Mouse (Mus musculus) forebrain, postnatal 0 days (tissue): ENCODE measurements around the gene Nbas. TPM values are rescaled to one million over a fixed set of nuclear protein-coding genes. Genes with fewer than 3 reads are reported as not detected.
A peak's percentile ranks its signal among the peaks of the same experiment; 100 is the strongest.

Source experiments
- ATAC-seq: fragments of 200-750 bp; cut with Nextera tagmentation; 2 replicates; pipeline ENCODE4 v1.8.0; 2017; ENCODE audit warnings: mild to moderate bottlenecking, moderate library complexity
- DNase-seq: peaks from one replicate; pipeline ENCODE4 v3.0.0-alpha.2; 2015
- H3K27ac ChIP-seq: fragments of 300-500 bp; sonication (generic); 2 replicates; pipeline ENCODE4 v1.5.1; 2014; ENCODE audit warnings: low read depth, mild to moderate bottlenecking, antibody characterized with exemption, low read length, moderate library complexity, mixed read lengths
- H3K27me3 ChIP-seq: fragments of 300-500 bp; sonication (generic); 2 replicates; pipeline ENCODE4 v1.6.1; 2014; ENCODE audit warnings: mild to moderate bottlenecking, low read length, mixed read lengths; ENCODE audit not compliant: insufficient read depth
- H3K36me3 ChIP-seq: fragments of 300-500 bp; sonication (generic); 2 replicates; pipeline ENCODE4 v1.6.1; 2014; ENCODE audit warnings: mild to moderate bottlenecking, moderate library complexity; ENCODE audit not compliant: insufficient read depth
- H3K4me1 ChIP-seq: fragments of 300-500 bp; sonication (generic); 2 replicates; pipeline ENCODE4 v1.6.1; 2014; ENCODE audit warnings: antibody characterized with exemption; ENCODE audit not compliant: insufficient read depth
- H3K4me2 ChIP-seq: fragments of 300-500 bp; sonication (generic); 2 replicates; pipeline ENCODE4 v1.6.1; 2014; ENCODE audit warnings: low read depth, mild to moderate bottlenecking, moderate library complexity
- H3K4me3 ChIP-seq: fragments of 300-500 bp; sonication (generic); 2 replicates; pipeline ENCODE4 v1.5.1; 2014; ENCODE audit warnings: low read depth, low read length, mixed read lengths
- H3K9ac ChIP-seq: fragments of 300-500 bp; sonication (generic); 2 replicates; pipeline ENCODE4 v1.6.1; 2014; ENCODE audit warnings: mild to moderate bottlenecking
- H3K9me3 ChIP-seq: fragments of 300-500 bp; sonication (generic); 2 replicates; pipeline ENCODE4 v1.6.1; 2016; ENCODE audit warnings: low read length
- CTCF ChIP-seq: sonication (generic); IDR thresholded peaks from 2 replicates; pipeline ENCODE4 v1.5.1; 2016; ENCODE audit warnings: antibody characterized with exemption, control low read depth, low read depth
- WGBS: fragments of 180-500 bp; shearing (Covaris S2); extraction: QIAGEN DNeasy Blood & Tissue Kit; methylation state at CpG from one replicate; pipeline ENCODE4 v1.1.7; 2014; 5-methylcytosine and 5-hydroxymethylcytosine counted together
- polyA plus RNA-seq: library from polyadenylated mRNA; unstranded; fragments of >200 nt; fragmentation: Nextera tagmentation; extraction: Ambion mirVana; gene quantifications from 2 replicates; pipeline ENCODE4 v1.2.1, GENCODE M21; 2015
- total RNA-seq: library from RNA; depleted of rRNA; stranded (reverse); fragments of >200 nt; gene quantifications from 2 replicates; pipeline ENCODE4 v1.2.3, GENCODE M21; 2014

The Nbas gene
- total and polyA plus RNA-seq, 2 experiments from 2014 or later, result 9.8 to 32.2 TPM

DNA sequence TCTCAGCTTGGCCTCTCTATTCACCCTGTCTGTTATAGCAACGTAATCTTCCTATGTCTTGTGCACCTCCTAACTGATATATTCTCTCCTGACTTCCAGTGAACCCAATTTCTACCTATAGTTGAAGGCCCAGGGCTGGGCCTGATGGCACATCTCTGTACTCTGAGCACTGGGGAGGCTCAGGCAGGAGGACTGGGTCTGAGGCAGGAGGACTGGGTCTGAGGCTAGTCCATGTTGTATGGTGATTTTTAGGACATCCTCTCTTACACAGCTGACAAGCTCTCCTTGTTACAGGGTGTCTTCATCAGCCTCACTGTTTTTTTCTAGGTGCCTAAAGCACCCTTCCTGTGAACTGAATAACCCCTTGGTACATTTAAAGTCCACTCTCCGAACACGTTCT is 521 bp upstream of the Nbas start:
- Histone ChIP-seq H3K4me1 (peaks cover 3% of the 10 kb centered on the region; the same call in 1 of the 2 replicates), H3K27me3 (no peaks in the 10 kb centered on the region), H3K4me3 (peak overlapping the region; percentile 89), H3K27ac (no peak overlapping the region), H3K9ac (0 out of 2 replicates have a peak overlapping the region, but pooled peaks have one; percentile 80), H3K9me3 (no peaks in the 10 kb centered on the region), H3K4me2 (peak overlapping the region; percentile 64), H3K36me3 (0 out of 2 replicates have a peak, but pooled peaks cover 4% of the 10 kb centered on the region)
- ATAC-seq, result peak; percentile 10; the same call in 1 of the 2 replicates
- no peak for DNase-seq
- WGBS, result 47% methylated on average over 3 of the region's 3 CpGs
- TF ChIP-seq CTCF, result no peak

DNA sequence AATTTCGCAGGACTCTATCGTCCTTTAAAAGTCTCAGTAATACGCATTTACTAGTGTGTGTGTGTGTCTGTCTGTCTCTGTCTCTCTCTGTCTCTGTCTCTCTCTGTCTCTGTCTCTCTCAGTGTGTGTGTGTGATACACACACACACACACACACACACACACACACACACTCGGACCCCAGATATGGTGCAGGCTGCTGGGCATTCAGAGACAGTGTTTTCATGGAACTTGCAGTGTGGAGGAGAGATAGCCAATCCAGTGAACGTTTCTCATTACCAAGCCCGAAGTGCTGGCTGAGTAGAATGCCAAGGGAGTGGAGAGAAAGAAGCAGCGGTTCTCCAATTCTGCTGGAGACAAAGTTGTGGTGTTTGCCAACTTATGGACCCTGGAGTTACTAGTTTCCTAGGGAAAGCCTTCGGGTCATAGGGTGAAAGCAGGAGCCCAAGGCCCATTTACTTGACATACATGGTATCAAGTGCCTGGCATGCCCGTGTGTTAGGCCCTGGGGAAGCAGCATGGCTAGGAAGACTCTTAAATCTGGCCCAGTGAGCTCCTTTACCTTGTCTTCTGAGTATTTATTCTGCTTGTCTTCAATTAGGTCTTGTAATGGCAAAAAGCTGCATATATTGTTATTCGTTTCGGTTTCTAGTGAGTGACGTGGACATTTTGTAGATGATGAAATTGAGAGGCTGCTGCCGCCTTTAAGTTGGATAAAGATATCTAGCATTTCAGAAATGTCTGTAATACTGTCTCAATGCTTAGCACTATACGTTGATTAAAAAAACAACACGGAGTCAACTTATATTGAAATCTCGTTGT is 847 bp downstream of the Nbas start:
- TF ChIP-seq CTCF, result no peak

DNA sequence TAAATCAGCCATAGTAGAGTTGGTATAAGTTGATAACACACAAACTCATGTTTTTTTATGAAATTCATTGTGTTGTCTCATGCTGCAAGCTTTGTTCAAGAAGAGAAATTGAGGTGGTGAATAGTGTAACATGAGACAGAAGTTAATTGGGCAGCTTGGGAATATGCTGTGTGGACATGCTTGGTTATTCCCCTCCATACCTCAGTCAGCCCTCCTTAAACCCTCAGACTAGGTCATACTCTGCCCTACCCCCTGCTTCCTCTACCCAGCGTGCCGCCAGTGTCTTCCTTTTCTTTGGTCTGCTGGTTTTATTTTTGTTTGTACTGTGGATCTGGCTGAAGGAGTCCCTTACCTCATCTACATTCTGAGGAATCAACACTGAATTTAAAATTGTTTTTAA is 22.5 kb downstream of the Nbas start:
- DNase-seq, result no peak
- Histone ChIP-seq H3K4me2 (no peak overlapping the region), H3K27ac (no peak overlapping the region), H3K9me3 (no peaks in the 10 kb centered on the region), H3K9ac (no peak overlapping the region), H3K36me3 (peaks cover 5% of the 10 kb centered on the region; the same call in 1 of the 2 replicates), H3K4me3 (no peak overlapping the region), H3K4me1 (no peaks in the 10 kb centered on the region), H3K27me3 (no peaks in the 10 kb centered on the region)
- no peak for TF ChIP-seq CTCF
- ATAC-seq, result no peak
- 81% methylated on average over 2 of the region's 2 CpGs for WGBS

More for the DNA sequence above, 847 bp downstream of the Nbas start:
- Histone ChIP-seq H3K4me1 (peaks cover 3% of the 10 kb centered on the region; the same call in 1 of the 2 replicates), H3K9ac (peak overlapping the region; percentile 80), H3K27ac (no peak overlapping the region), H3K4me2 (peak overlapping the region; percentile 64), H3K4me3 (peak overlapping the region; percentile 89), H3K9me3 (no peaks in the 10 kb centered on the region), H3K36me3 (peaks cover 9% of the 10 kb centered on the region; the same call in 1 of the 2 replicates), H3K27me3 (no peaks in the 10 kb centered on the region)
- WGBS, result 48% methylated on average over 16 of the region's 16 CpGs
- DNase-seq, result peak; percentile 39
- peak; percentile 32 for ATAC-seq

DNA sequence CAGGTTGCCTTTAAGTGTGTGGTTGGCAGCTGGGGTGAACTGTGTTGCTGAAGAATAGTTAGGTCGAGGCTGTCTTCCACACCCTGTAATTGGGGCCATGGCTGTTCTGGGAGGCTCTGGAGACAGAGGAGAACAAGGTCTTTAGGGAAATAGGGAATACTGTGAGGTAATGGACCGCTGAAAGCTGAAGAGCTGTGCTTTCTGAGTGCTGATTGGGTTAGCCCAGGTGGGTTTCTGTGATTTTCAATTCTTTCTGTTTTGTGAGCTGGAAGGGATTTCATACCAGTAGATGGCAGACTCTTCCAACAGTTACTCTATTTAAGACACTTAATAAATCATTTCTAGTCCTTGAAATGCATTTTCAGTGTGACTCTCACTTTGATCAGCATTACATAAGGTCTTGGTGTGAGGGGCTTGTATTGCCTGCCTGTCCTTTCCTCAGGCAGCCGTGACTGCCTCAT is 24.5 kb downstream of the Nbas start:
- Histone ChIP-seq H3K4me2 (no peak overlapping the region), H3K4me3 (no peak overlapping the region), H3K4me1 (no peaks in the 10 kb centered on the region), H3K36me3 (peaks cover 5% of the 10 kb centered on the region; the same call in 1 of the 2 replicates), H3K9ac (no peak overlapping the region), H3K27me3 (no peaks in the 10 kb centered on the region), H3K27ac (no peak overlapping the region), H3K9me3 (no peaks in the 10 kb centered on the region)
- peak; percentile 73 for TF ChIP-seq CTCF
- DNase-seq (peak; percentile 64), ATAC-seq (peak; percentile 73)
- WGBS, result 54% methylated on average over 3 of the region's 3 CpGs

DNA sequence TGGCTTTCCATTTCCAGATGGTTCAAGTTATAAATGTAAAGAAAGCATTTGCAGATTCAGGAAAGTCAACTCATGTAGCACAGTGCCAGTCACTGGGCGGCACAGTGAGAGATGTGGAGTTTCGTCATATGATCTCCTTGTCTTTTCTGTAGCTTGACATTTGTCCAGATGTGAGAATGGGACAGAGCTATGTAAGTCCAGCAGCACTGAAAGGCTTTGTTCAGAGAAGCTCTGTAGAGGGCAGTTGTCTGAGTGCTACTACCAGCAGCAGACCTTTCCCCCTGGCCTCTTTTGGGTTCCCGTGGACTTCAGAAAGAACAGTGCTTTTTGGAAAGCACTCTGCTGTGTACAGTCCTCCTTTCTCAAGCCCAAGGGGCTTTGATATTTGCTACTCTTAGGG is 34.1 kb downstream of the Nbas start:
- Histone ChIP-seq H3K4me3 (no peak overlapping the region), H3K4me2 (no peak overlapping the region), H3K27ac (no peak overlapping the region), H3K27me3 (no peaks in the 10 kb centered on the region), H3K9me3 (no peaks in the 10 kb centered on the region), H3K9ac (no peak overlapping the region), H3K4me1 (no peaks in the 10 kb centered on the region), H3K36me3 (peaks cover 4% of the 10 kb centered on the region; the same call in 1 of the 2 replicates)
- ATAC-seq (no peak), DNase-seq (no peak)
- no peak for TF ChIP-seq CTCF
- 82% methylated on average over 3 of the region's 3 CpGs for WGBS

DNA sequence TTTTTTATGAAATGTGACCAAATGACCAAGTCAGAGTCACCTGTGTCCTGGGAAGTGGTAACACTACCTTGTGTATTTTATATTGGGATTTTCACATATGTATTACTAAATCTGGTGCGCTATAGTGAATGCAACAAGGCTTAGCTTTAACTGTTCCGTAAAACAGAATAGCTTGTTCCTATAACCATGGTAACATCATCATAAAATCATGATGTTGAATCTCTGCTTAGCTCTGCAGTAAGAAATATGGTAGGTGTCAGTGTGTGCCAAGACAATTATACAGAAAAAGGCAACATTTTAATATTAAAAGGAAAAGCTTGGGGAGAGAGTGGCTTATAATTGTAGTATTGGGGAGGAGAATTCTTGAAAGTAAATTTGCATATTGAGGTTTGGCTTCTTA is 45.0 kb downstream of the Nbas start:
- DNase-seq (peak; percentile 34), ATAC-seq (peak; percentile 93)
- no peak for TF ChIP-seq CTCF
- H3K27me3 ChIP-seq, result no peaks in the 10 kb centered on the region
- no peak overlapping the region for H3K9ac ChIP-seq
- H3K9me3 ChIP-seq, result no peaks in the 10 kb centered on the region
- peaks cover 8% of the 10 kb centered on the region; the same call in 1 of the 2 replicates for H3K36me3 ChIP-seq
- no peak overlapping the region for H3K27ac ChIP-seq
- no peak overlapping the region for H3K4me3 ChIP-seq
- H3K4me2 ChIP-seq, result no peak overlapping the region
- WGBS, result 57% methylated on average over 2 of the region's 2 CpGs
- no peaks in the 10 kb centered on the region for H3K4me1 ChIP-seq

DNA sequence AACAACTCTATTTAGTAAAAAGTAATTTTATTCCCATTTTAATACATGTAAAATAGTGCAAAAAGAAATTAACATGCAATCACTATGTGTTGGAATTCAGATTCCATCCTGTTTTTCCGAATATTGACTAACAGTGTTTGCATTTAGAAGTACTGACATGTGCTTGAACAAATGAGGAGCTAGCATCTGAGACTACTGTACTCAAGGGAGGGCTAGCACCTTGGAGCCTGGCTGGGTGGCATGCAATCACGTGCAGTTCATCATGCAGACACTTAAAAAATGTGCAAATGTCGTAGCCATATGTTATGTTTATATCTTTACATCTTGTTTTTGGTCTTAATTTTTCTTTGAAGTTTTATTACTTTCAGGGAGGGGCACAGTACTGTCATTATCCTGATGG is 45.5 kb downstream of the Nbas start:
- H3K27ac ChIP-seq, result no peak overlapping the region
- peaks cover 8% of the 10 kb centered on the region; the same call in 1 of the 2 replicates for H3K36me3 ChIP-seq
- no peaks in the 10 kb centered on the region for H3K27me3 ChIP-seq
- WGBS, result 64% methylated on average over 3 of the region's 3 CpGs
- H3K4me1 ChIP-seq, result no peaks in the 10 kb centered on the region
- no peaks in the 10 kb centered on the region for H3K9me3 ChIP-seq
- DNase-seq (peak; percentile 18), ATAC-seq (peak; percentile 88)
- no peak overlapping the region for H3K9ac ChIP-seq
- TF ChIP-seq CTCF, result no peak
- H3K4me2 ChIP-seq, result no peak overlapping the region
- H3K4me3 ChIP-seq, result no peak overlapping the region
